Mouse (Mus musculus): ENCODE measurements around the gene Caskin1.
A peak's percentile ranks its signal among the peaks of the same experiment; 100 is the strongest.

The Caskin1 gene

DNA sequence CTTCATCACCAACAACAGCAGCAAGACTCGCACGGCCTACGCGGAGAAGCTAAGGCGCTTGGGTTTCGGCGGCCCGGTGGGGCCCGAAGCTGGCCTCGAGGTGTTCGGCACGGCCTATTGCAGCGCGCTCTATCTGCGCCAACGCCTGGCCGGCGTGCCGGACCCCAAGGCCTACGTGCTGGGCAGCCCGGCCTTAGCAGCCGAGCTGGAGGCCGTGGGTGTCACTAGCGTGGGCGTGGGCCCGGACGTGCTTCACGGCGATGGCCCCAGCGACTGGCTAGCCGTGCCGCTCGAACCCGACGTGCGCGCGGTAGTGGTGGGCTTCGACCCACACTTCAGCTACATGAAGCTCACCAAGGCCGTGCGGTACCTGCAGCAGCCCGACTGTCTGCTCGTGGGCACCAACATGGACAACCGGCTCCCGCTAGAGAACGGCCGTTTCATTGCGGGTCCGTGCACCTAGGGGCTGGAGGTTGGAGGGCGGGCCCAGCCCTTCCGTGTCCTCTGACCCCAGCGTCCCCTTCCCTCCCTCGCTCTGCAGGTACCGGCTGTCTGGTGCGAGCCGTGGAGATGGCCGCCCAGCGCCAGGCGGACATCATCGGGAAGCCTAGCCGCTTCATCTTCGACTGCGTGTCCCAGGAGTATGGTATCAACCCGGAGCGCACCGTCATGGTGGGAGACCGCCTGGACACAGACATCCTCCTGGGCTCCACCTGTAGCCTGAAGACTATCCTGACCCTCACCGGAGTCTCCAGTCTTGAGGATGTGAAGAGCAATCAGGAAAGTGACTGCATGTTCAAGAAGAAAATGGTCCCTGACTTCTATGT lies 17.5 kb upstream of the Caskin1 start:
- DNase-seq (ENCODE audit: extremely low read depth, low read depth, low spot score): no peak

DNA sequence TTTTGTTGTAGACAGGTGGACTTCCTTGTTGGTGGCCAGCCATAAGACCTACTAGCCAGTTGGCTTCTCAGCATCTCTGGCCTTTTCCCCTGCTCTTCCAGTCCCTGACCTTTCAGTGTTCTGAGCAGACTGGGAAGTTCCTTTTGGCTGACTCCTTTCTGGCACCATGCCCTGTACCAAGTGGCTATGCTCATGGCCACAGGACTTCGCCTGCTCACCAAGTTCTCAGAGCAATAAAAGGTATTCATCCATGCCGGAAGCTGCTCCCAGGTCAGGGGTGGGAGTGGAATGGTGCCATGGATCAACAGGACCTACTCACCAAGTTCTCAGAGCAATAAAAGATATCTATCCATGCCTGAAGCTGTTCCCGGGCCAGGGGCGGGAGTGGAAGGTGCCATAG lies 15.9 kb upstream of the Caskin1 start:
- DNase-seq (ENCODE audit: extremely low read depth, low read depth, low spot score): peak; percentile 78

DNA sequence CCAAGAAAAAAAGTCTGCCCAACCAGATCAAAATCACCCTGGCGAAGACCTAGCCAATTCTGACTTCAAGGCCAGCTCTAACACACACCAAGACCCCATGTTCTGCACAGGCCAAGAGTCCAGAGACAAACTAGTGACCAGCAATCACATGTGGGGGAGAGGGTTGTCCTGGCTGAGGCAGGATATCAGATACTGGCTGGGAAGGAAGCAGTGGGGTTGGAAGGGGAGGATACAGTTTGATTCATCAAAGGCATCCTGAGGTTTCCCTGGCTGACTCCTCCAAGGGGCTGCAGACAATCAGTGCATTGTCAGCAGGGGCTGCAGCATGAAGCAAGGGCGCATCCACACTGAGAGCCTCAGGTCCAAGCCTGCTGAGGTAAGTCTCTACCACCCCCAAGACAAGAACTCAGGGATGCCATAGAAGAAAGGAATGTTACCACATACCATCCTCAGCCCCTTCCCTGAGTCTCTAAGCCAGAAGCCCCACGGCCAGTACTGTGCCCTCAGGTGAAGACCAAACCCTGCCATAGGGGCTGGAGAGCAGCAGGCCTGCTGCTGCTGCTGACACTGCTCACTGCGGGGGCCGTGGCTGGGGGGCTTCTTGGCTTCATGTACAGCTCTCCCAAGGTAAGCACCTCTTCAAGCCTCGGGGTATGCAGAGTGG lies 14.7 kb upstream of the Caskin1 start, which contains the start of gene Bricd5:
TSS of gene Bricd5 (plus strand) at position 273 of the 664 bp plus-strand sequence.
- no peak for DNase-seq (ENCODE audit: extremely low read depth, low read depth, low spot score)

- DNase-seq (ENCODE audit: extremely low read depth, low read depth, low spot score): no peak
Measured at GRCm38 (mm10) chr17:24474557-24474956, 13.8 kb upstream of the Caskin1 start.

- DNase-seq (ENCODE audit: extremely low read depth, low read depth, low spot score): no peak
Measured at GRCm38 (mm10) chr17:24475586-24475985, 12.8 kb upstream of the Caskin1 start.

- no peak for DNase-seq (ENCODE audit: extremely low read depth, low read depth, low spot score)
Measured at GRCm38 (mm10) chr17:24476022-24476776, 12.2 kb upstream of the Caskin1 start.

- no peak for DNase-seq (ENCODE audit: extremely low read depth, low read depth, low spot score)
Measured at GRCm38 (mm10) chr17:24477053-24477984, 11.1 kb upstream of the Caskin1 start.

- DNase-seq (ENCODE audit: extremely low read depth, low read depth, low spot score): no peak
Measured at GRCm38 (mm10) chr17:24477985-24478600, 10.3 kb upstream of the Caskin1 start.

- no peak for DNase-seq (ENCODE audit: extremely low read depth, low read depth, low spot score)
Measured at GRCm38 (mm10) chr17:24478663-24479380, 9.6 kb upstream of the Caskin1 start, which contains the start of gene Mlst8. Gene Mlst8, minus strand, starts transcription at chr17:24479078.

GRCm38 (mm10) chr17:24479431-24479830 lies 9.0 kb upstream of the Caskin1 start:
- DNase-seq (ENCODE audit: extremely low read depth, low read depth, low spot score): no peak

GRCm38 (mm10) chr17:24480201-24480826 lies 8.1 kb upstream of the Caskin1 start:
- DNase-seq (ENCODE audit: extremely low read depth, low read depth, low spot score): no peak

GRCm38 (mm10) chr17:24481027-24481815 lies 7.2 kb upstream of the Caskin1 start:
- DNase-seq (ENCODE audit: extremely low read depth, low read depth, low spot score): no peak

- DNase-seq (ENCODE audit: extremely low read depth, low read depth, low spot score): no peak
Measured at GRCm38 (mm10) chr17:24483495-24483894, 4.9 kb upstream of the Caskin1 start.

GRCm38 (mm10) chr17:24485090-24485860 lies 3.1 kb upstream of the Caskin1 start:
- no peak for DNase-seq (ENCODE audit: extremely low read depth, low read depth, low spot score)

DNA sequence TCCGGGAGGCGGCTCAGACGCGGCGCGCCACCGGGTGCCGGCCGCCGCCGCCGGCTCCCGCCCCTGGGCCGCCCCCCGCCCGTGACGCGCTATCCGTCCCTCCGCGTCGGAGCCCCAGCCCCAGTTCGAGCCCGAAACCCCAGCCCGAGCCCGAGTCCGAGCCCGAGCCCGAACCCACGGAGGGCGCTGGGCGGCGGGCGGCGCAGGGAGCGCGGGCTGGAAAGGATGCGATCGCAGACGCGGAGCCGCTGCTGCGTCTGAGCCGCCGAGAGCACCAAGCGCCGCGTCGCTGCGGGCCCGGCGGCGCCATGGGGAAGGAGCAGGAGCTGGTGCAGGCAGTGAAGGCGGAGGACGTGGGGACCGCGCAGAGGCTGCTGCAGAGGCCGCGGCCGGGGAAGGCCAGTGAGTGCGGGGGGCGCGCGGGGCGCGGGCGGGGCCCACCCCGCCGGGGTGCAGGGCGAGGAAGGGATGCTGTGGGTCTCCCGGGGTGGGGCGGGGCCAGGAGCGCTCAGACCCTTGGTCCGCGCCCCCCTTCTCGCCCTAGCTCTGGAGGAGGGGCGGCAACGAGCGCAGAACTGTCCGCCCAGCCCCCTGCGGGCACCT lies 362 bp downstream of the Caskin1 start:
- DNase-seq (ENCODE audit: extremely low read depth, low read depth, low spot score): no peak

GRCm38 (mm10) chr17:24489265-24490030 lies 1.0 kb downstream of the Caskin1 start:
- no peak for DNase-seq (ENCODE audit: extremely low read depth, low read depth, low spot score)

Measured in fat pad, adult 2 months (tissue).